Mouse (Mus musculus) gastrocnemius, postnatal 25 days (tissue): Measurements from ENCODE around the gene Btf3. TPM values are rescaled to one million over a fixed set of nuclear protein-coding genes. Genes with fewer than 3 reads are reported as not detected.

ENCODE experiments used
- DNase-seq: peaks from one replicate; pipeline ENCODE4 v3.0.0; 2022
- long read RNA-seq, 2 experiments: library from polyadenylated mRNA; stranded (forward); transcript quantifications; one replicate each; pipeline ENCODE4 v2.0.0; 2021
- total RNA-seq, 2 experiments: library from RNA; stranded (reverse); gene quantifications; 1 replicate in 1 of 2; 2 replicates in 1 of 2; pipeline ENCODE4 v1.2.3; 2021

Btf3 gene
- total RNA-seq = 100 to 1,000 TPM; 194 to 210 TPM
- long read RNA-seq, experiment 1, transcript Btf3-205 (6 exons, 888 nt) = major isoform, 276 of 293 reads
- long read RNA-seq, experiment 1, partial matches to known transcripts = 5 of 293 reads
- long read RNA-seq, experiment 1, other reads (novel, unspliced or antisense) = 5 of 293 reads
- long read RNA-seq, experiment 2, transcript Btf3-205 (6 exons, 888 nt) = major isoform, 199 of 211 reads
- long read RNA-seq, experiment 2, partial matches to known transcripts = 4 of 211 reads
- long read RNA-seq, experiment 2, other reads (novel, unspliced or antisense) = 1 of 211 reads

DNA sequence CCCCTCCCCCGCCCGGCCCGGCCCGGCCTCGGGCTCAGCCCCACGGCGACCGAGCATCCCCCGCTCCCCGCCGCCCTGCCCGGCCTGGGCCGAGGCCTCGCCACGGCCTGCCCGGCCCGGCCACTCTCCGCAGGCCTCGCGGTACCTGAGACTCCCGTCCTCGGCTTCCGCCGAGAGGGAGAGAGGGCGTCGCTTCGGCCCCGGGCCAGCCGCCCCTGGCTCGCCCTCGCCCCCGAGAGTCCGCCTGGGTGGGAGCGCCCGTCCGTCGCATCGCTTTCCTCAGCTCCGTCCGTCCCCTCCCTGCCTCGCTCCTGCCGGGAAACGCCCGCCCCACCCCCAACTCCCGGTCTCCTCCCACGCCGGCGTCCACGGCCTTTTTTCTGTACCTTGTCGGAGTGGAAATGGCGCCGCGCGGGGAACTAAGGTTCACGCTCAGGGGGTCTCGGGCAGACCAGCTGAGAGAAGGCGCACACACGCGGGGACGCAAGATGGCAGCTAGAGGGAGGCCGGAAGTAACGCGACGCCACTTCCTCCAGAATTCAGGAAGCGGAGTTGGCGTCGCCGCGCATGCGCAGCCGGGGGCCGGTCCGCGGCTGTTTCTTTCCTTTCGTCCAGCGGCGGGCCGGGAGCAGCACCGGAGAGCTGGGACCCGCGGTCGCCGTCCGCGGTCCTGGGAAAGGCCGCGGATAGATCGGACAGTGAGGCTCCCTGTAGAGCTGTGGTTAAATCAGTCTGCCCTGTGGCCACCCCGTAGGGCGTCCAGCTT lies at the start of gene Btf3:
Btf3 (minus strand) TSS at position 527 of the 766 bp plus-strand sequence.
- DNase-seq = peak; percentile 91

DNA sequence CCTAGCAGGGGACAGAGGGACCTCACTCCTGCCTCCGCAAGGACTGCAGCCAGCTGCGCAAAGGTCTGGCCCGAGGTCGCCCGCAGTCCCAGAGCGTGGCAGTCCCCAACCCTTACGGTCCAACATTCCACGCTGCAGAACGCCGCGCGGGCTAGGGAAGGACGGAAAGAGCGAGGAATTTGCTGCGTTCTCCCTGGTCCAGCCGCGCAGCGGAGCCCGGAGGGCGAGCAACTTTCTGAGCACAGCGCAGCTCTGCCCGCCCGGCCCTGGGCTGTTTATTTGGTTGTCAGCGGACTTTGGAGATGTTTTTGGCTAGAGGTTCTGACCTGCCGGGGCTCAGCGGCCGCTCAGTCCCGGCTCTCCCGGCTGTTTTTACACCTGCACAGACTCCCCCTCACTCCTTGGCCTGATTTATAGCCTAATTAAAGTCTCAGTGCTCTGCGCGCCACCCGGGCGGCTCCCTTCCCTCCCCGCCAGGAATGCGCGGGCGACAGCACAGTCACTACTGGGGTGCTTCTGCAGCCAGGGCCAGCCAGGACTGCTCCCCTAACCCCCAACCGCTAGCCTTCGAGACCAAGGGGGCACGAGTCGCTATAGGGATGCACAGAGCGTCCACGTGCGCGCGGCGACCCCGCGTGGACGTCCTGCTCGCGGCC lies 49.1 kb upstream of the Btf3 start:
- no peak for DNase-seq

DNA sequence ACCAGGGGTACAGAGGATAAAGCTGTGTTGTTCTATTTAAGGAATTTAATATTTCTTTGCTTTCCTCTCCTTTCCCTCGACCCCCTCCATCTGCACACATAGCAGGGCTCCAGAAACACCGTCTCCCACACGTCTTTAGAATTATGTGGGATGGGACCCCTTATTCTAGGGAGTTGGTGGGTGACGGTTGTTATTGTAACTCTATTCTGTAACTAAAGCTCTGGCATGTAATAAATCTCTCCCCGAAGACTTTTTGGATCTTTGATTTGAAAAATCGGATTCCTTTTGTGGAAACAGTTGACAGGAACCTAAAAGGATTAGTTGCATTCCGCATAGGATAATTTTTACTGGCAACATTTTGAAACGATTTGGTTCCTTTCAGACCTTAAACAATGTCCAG lies 48.3 kb upstream of the Btf3 start:
- no peak for DNase-seq

DNA sequence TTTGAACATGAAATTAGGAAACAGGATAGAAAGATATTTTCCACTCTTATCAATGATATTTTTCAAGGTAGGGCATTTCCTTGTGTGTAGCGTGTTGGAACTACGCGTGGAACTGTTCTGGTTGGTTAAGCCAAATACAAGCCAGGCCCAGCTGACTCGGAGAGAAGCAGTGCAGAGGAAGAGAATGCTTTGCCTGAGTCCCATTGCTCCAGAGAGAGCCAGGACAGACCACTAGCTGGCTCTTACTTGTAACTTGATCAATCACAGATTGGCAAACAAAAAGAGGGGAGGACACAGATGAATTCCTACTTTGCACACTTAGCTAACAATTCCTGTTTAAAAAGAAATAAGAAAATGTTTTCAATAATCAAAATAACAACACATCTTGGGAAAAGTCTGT lies 46.2 kb upstream of the Btf3 start:
- DNase-seq = no peak

DNA sequence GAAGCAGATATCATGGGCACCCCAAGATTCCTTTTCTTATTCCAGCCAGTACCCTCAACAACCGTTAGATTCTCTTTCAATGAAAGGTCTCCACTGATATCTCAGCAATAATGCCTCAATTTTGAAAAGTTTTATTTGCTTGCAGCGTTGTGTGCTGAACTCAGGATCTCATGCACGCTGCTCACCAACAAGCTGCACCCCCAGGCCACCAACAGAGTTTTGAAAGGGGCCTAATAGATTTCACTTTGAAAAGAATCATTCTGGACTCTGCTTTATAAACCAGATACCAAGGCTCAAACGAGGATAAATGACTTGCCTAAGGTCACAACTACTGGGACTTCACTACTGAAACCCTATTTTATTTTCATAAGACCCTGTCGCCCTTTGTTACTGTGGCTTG lies 44.4 kb upstream of the Btf3 start:
- no peak for DNase-seq

DNA sequence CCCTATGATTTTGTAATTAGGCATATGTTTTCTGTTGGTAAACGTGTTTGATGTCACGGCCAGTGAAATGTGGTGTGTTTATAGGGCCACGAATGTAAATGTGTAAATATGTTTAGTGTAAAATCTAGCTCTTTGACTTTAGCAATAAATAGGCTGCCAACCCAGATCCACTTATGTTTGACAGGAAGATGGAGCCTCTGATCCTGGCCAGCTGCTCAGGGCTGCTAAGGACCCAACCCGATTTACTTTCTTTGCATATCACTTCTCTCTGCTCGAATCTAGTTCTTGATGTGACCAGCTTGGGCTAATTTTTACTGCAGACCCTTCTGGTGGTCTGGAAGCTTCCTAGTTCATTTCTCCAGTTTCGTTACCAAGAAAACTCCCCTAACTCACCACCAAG lies 43.6 kb upstream of the Btf3 start:
- DNase-seq = no peak

DNA sequence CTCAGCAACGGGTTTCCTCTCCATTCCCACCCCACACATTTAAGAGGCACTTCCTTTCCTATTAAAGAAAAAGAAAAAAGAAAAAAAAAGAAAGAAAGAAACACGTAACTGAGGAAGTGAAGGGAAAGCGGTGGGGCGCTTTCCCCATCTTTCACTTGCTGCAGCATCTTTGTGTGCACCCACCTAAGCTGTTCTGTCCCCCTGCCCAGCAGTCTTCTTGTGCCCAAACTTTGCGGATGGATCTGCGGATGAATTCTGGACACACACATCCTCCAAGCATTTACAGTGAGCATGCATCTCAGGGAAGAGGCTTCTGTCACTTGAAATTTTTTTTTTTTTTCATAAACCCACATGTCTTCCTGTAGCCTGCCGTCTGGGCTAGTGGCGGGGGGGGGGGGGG lies 42.5 kb upstream of the Btf3 start:
- DNase-seq = no peak

DNA sequence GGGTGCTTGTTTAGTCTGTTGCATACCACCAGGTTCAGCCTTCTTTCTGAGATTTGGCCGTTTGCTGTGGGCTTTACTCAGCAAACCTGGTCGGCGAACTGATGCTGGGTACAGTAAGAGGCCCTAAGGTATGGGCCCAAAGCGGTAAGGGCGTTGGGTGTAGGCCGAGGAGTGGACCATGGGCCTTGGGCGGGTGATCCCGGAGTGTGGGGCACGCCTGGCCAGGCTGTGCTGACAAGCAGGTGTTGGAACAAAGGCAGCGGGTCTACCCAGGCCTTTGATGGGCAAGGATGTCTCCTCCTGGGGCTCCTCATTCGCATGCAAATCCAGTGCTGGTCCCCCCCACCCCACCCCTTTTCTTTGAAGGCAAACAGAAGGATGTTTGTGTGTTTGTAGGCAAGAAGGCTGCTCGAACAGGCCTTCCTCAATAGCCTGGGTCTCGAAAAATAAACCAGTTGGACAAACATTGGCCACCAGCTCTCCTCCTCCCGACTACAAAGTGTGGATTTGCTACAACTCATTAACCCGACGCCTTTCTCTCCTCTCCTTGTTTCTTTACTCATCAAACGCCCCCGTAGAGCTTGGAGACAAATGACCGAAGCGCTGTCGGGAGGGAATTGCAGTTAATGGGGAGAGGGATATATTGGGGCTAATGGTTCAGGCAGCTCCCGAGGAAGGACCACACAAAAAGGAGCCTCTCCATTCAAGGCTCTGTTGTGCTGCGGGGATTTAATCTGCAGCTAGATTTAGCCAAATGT lies 41.8 kb upstream of the Btf3 start:
- DNase-seq = no peak

DNA sequence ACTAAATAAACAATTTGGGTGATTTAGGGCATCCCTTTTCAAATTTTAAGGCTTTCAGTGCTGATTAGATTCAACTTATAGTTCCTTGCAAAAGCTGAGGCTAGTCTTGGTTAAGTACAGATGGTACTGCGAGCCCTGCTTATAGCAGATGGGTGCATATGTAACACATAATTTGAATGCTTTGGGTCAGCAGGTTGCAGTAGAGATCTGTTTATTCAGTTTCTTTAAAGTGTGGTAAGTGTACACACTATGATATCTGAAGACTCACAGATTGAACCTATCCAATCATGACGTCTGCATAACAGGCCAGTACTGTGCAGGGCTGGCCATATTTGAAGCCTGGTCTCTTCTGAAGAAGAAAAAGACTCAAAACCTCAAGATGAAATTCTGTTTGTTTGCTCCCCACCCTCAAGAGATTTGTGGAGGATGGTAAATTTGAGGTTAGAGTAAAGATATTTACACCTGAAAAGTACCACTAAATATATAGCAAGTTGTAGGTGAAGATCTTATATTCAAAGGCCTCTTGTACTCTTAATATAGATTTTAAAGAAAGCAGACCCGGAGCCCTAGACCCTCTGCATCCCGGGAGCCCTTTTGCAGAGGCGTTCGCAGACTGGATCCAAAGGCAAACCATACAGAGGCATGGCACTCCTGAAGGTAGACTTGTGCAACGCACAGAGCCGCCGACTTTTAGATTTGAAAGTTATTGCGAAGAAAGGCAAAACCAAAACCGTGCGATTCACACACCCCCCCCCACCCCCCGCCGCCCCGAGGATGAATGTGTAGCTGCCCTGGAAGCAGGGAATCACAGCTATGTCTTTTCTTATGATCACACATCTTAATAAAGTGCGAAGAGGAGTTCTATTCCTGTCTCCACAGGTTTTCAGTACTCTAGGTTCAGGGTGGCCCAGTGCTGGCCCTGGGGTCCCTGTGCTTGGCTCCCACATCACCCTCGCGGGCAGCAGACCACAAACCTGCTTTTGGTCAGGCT lies 40.9 kb upstream of the Btf3 start:
- DNase-seq = no peak

DNA sequence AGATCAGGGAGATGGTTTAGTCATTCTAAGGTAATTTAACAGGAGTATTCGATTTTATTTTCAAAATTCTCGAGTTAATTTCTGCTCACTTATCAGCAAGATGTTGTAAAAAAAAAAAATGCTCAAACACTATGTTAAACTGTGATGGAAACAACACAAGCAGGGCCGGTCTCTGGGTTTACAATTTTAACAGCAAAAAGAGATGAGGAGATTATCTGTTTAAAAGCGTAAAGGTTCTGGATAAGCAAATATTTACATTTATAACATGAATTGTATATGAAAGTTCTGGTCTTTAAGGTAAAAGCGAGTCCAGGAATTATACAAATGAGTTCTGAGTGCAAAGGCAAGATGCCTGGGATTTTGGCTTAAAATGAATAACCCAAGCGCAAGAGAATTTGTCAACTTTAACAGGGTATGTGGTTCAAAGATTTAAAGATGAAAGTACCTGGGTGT lies 40.2 kb upstream of the Btf3 start:
- no peak for DNase-seq

DNA sequence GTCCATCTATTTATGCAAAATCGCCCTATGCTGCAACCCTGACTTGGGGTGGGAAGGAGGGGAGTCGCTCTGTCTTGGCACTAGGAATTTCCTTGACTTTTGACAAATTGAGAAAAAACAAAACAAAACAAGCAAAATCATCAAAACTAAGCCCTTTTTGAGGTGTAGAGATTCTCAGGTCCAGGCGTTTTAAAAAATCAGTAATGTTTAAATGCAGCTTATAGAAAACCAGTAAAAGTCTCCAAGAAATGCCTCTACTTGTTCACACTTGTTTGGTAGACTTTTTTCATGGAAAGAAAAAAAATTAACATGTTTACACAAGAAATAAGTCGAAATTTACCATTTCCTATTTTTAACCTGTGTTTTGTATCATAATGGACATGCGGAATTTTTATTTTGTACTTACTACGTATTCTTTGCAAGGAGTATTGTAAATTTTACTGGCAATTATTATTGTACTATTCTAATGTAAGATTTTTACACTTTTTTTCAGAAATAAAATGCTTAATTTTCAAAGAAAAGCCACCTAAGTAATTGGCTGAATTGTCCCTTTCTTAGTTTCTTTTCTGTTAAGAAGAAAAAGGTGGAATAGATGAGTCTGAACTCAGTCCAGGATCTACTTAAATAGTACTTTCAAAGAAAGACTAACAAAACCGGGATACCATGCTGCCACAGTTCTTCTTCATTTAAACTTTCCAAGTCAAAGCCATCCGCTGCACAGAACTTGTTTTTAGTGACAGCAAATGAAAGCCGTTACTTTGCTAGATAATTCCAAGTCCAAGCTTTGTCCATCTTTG lies 39.6 kb upstream of the Btf3 start:
- DNase-seq = no peak

DNA sequence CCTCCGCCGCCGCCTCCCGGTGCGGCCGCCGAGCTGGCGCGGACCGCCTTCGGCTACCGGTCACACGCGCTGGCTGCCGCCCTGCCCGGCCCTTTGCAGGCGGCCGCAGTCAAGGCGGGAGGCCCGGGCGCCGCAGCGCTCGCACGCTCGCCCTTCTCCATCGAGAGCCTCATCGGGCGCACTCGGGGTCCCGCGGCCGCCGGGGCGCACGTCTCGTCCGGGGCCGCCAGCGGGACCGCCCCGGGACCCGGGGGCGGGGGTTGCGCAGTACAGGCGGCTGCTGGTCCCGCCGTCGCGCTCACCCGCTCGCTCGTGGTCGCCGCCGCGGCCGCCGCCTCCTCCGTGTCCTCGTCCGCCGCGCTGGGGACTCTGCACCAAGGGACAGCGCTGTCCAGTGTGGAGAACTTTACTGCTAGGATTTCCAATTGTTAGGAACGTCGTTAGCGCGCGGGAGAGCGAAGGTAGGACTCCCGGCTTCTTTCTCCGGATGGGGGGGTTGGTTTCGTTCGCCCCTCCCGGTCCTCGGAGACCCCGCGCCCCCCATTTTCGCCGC lies 38.8 kb upstream of the Btf3 start:
- DNase-seq = no peak

DNA sequence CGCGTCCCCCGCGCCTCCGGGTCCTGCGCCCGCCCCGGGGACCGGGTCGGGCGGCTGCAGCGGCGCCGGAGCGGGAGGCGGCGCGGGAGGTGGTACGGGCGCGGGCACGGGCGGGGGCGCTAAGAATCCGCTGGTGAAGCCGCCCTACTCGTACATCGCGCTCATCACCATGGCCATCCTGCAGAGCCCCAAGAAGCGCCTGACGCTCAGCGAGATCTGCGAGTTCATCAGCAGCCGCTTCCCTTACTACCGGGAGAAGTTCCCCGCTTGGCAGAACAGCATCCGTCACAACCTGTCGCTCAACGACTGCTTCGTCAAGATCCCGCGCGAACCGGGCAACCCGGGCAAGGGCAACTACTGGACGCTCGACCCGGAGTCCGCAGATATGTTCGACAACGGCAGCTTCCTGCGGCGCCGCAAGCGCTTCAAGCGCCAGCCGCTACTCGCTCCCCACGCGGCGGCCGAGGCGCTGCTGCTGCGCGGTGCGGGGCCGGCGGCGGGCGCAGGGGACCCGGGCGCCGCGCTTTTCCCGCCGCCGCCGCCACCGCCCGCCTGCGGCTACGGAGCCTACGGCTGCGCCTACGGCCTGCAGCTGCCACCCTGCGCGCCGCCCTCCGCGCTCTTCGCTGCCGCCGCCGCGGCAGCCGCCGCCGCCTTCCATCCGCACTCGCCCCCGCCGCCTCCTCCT lies 38.2 kb upstream of the Btf3 start:
- no peak for DNase-seq

DNA sequence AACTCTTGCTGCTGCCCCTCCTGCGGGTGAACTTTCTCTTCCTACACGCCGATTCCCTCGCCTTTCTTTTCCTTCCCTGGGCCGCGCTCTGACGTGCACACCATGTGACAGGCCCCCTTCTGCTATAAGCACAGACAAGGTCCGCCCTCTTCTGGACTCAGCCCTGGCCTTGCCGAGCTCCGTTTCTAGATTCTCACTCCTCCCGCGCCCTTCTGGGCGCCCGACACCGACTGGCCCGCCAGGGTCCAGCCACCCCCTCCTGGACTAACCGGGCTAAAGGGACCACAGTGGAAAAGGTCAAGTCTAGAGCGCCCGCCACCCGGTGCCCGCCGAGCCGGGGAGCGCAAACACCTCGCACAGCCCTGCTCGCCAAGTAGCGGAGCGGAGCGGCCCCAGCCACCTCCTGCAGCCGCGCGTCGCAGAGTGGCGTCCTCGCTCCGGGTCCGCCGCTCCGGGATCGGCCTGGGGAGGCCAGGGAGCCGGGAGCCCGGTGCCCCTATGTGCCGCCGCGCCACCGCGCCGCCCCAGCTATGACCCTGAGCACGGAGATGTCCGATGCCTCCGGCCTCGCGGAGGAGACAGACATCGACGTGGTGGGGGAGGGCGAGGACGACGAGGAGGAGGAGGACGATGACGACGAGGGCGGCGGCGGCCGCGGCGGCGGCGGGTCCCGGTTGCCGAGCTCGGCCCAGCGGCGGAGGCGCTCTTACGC lies 37.4 kb upstream of the Btf3 start, which contains the start of gene Foxd1:
Foxd1 (plus strand) TSS at position 153 of the 712 bp plus-strand sequence.
- DNase-seq = peak; percentile 18

DNA sequence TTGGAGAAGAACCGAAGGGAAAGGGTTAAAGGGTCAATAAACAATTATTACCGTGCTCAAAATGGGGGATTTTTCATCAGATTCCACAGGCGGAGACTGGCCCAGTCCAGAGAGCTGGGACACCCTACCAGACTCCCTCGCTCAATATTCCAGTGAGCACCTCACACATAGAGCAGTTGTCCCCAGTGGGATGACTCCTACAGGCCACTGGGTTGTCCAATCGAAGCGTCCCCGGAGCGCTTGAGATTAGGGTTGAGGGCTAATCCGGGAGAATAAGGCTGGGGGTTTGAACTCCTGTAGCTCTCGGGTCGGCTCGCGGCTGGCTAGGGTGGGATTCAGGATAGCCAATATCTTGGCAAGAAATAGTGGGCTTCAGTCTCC lies 36.9 kb upstream of the Btf3 start:
- no peak for DNase-seq

DNA sequence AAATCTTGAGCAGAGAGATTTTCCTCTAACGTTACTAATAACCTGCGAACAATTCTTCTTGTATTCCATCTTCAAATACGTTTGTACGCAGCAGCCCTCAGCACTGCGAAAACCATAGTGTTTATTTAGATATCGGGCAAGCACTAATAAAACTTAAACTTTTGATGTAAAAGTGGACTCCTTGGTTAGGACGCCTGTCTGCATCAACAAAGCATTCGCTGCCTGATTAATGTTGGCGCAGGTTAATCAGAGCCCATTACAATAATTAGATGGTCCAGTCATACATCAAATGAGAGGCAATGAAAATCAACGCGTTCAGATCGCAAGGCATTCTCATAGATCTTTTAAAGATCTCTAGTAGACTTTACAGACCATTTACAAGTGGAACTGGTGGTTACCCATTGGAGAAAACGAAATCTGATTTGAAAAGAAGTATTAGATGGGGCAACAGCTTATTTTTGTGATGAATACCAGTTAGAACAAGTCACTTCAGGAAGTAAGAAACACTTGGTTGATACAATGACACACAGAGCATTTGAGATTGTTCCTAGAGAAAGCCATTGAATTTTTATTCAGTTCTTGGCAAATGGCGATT lies 35.7 kb upstream of the Btf3 start:
- no peak for DNase-seq

DNA sequence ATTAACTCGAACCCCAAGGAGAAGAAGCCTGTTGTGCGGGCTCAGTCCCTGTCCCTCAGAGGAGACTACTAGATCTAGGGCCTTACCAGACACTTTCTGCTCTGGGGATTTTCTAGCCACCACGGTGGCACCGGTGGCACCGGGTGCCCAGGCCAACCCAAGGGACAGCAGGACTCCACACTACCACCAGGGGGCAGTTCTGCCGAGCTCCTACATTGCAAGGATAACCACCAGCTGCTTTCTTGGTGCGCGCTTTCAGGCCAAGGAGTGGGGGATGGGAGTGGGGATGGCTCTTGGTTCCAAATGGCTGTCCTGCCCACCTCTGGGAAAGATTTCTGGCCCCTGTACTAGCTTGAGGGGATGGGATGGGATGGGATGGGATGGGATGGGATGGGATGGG lies 34.7 kb upstream of the Btf3 start:
- no peak for DNase-seq

DNA sequence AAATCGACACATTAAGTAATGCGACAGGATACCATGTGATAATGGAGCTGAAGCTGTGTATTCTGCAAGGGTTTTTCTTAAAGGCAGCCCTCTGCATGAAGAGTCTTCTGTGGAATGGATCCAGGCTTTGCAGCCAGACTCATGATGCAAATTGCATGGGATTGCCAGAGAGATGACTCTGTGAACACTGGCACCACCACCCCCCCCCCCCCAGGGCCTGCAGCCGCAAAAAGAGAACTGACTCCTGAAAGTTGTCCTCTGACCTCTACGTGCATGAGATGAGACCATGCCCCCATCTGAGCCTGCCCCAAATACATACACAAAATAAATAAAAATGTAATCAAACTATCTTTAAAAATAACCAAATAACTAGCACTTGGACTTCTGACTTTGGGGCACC lies 32.7 kb upstream of the Btf3 start:
- no peak for DNase-seq
